Mouse (Mus musculus) brown adipose tissue, adult 24 weeks (tissue): ENCODE measurements at regions not wholly inside any gene's neighbourhood (a gene's known extent, or its start where the extent isn't known, plus 50 kb on each side); places are given as distances from the start of the nearest gene placed in this dataset.

ENCODE experiments used
- H3K27ac ChIP-seq: fragments of 200-500 bp; replicated peaks from 2 replicates; pipeline ENCODE4 v1.5.1; 2012; ENCODE audit warnings: low read depth, mild to moderate bottlenecking, low read length
- H3K4me1 ChIP-seq: fragments of 200-500 bp; 2 replicates; pipeline ENCODE4 v1.6.1; 2012; ENCODE audit warnings: low read length, mixed read lengths; ENCODE audit not compliant: control insufficient read depth, insufficient read depth, insufficient read length
- H3K4me3 ChIP-seq: fragments of 200-500 bp; 2 replicates; pipeline ENCODE4 v1.5.1; 2012; ENCODE audit warnings: low read depth, mild to moderate bottlenecking, low read length, moderate library complexity; ENCODE audit not compliant: insufficient read depth

DNA sequence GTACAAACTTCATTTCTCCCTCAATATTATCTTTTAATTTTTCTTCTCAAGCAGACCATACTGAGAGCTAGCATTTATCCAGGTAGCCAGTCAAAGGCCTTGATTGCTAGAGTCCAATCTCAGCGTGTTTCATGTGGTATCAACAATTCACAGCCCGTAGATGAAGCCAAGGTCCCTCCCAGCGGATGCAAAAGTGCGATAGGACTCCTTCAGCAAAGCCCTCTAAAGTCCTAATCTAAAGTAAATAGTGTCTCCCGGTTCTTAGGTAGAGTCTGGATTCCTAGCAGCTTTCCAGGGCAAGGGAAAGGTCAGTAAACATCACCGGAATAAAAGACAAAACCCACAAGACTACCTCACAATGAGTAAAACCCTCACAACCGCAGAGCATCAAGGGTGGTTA, 379.5 kb upstream of the Arglu1 start:
- Histone ChIP-seq H3K4me1 (no peaks in the 10 kb centered on the region; the same call in 1 of the 2 replicates), H3K4me3 (no peak overlapping the region)

GRCm38 (mm10) chr8:9067731-9068130, 377.4 kb upstream of the Arglu1 start:
- no peak overlapping the region for H3K27ac ChIP-seq
- no peaks in the 10 kb centered on the region; the same call in 1 of the 2 replicates for H3K4me1 ChIP-seq
- no peak overlapping the region for H3K4me3 ChIP-seq

More for the DNA sequence above, 379.5 kb upstream of the Arglu1 start:
- no peak overlapping the region for H3K27ac ChIP-seq

- H3K27ac ChIP-seq, result no peak overlapping the region
- H3K4me1 ChIP-seq, result no peaks in the 10 kb centered on the region
- no peak overlapping the region for H3K4me3 ChIP-seq
These were observed 369.8 kb upstream of the Arglu1 start for GRCm38 (mm10) chr8:9060166-9060565.

GRCm38 (mm10) chr8:9055416-9055819, 365.1 kb upstream of the Arglu1 start:
- no peak overlapping the region for H3K4me3 ChIP-seq
- H3K27ac ChIP-seq, result no peak overlapping the region
- H3K4me1 ChIP-seq, result no peaks in the 10 kb centered on the region

DNA sequence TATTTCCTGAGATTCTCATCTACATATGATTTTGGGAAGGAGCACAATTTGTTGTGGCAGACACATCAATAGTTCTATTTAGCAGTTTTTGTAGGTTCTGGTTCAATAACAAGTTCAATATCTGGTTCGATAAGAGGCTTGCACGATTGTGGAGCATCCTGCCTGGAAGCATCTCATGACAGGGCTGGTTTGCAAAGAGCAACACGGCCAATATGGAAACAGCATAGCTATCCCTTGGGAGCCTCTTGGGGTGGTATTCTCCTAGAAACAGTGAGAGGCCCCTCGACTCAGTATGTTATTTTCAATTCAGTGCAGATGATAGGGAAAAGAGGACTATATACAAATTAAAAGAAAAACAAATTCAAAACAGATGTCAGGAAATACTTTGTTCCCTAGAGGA, 364.5 kb upstream of the Arglu1 start:
- Histone ChIP-seq H3K4me1 (no peaks in the 10 kb centered on the region), H3K27ac (no peak overlapping the region), H3K4me3 (no peak overlapping the region)

DNA sequence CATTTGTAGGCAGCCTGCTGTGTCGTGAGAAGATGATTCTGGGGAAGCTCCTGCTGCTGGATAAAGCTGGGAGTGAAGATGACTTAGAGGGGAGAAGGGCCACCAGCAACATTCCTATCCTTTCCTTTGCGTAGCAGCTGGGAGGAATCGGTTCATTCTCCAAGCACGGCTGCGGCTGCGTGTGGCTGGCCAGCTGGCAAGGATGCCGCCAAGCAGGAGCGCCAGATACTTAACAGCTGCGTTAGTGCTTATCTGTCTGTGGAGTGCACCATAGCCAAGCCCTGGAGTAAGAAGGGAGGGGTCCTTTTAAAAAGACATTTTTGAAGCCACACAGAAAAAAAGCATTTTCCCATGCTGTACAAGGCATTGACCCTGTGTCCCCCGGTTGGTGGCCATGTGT, 361.4 kb upstream of the Arglu1 start:
- Histone ChIP-seq H3K27ac (no peak overlapping the region), H3K4me1 (no peaks in the 10 kb centered on the region), H3K4me3 (no peak overlapping the region)

DNA sequence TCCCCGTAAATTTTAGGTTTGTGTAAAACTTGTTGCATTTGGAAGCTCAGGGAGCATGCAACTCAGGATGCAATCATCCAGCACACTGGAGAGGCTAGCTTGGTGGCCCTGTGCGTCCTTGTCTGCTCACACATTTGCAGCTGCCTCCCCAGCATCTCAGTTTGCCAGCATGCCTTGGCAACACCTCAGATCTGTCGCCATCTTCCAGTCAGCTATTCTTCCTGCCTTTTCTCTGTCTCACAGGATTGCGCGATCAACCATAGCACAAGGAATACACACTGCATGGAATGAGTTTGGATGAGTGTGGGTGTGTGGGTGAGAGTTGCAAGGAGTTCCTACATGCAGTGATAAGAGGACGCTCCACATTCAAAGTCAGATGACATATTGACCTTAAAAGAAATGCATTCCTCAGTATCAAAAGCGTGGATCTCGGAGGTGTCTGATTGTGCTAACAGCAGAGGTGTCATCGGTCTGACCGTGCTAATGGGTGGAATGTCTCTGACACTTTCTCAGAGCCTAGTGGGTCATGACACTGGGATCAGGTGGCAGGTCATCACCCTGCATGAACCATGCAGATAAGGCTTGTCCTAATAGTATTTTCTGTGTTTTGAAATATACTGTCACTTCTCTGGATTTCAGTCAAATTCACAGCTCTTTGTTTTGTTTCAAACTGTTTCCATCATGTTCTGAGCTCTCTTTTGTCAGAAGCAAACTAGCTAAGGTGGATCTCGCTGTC, 360.6 kb upstream of the Arglu1 start:
- no peaks in the 10 kb centered on the region for H3K4me1 ChIP-seq
- no peak overlapping the region for H3K27ac ChIP-seq
- H3K4me3 ChIP-seq, result no peak overlapping the region

DNA sequence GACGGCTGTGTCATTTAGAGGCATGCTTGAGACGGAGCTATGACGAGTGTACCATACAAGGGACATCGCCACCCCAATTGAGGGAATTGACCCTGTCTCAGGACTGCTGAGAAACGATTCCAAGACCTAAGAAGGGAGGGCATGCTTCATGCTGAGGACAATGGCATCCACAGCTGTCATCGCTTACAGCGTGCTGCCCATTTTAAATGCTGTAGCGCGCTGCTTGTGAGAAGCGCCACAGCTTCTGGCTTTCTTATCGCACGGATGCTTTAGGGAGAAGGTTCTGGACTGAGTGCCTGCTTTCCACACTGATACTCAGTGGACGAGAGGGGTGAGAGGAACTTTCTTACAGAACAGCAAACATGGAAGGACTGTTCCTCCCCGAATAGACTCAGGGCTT, 357.8 kb upstream of the Arglu1 start:
- Histone ChIP-seq H3K4me3 (no peak overlapping the region), H3K27ac (no peak overlapping the region), H3K4me1 (no peaks in the 10 kb centered on the region)

- Histone ChIP-seq H3K27ac (no peak overlapping the region), H3K4me1 (no peaks in the 10 kb centered on the region), H3K4me3 (no peak overlapping the region)
These were observed 352.8 kb upstream of the Arglu1 start for GRCm38 (mm10) chr8:9042835-9043792.

- H3K27ac ChIP-seq, result no peak overlapping the region
- no peak overlapping the region for H3K4me3 ChIP-seq
- H3K4me1 ChIP-seq, result no peaks in the 10 kb centered on the region
These were observed 338.8 kb upstream of the Arglu1 start for GRCm38 (mm10) chr8:9029156-9029555.

DNA sequence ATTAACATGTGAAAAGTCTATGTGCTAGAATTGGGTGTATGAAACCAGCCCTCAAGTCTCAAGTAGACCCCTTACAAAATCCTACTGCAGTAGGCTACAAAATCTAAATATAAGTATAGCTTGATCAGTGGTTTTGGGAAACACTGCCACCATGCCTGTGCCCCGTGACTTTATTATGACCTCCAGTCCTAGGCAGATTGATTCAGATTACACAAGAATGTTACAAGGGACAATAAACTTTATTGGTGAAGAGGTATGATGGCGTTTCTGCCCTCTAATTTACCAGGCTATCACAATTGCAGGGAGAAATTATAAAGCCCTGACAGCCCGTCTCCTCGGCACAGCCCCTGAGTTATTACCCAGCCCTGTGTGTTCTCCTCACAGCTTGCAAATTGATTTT, 337.4 kb upstream of the Arglu1 start:
- H3K27ac ChIP-seq, result no peak overlapping the region
- no peaks in the 10 kb centered on the region for H3K4me1 ChIP-seq

DNA sequence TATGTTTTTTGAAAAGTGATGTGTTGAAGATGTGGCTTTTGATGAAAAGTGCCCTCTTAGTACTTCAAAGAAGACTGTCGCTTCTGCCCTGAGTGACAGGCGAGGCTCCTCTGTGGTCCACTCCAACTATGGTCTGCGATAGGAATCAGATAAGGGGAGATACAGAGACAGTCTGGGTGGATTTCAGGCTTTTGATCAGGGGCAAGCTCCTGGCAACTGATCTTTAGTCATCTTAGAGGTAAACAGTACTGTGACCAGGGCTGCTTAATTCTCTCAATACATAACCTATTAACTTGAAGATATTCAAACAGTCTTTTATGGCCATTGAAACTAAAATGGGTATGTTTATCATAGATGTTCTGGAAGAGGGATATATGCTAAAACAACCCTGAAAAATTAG, 335.6 kb upstream of the Arglu1 start:
- Histone ChIP-seq H3K4me1 (no peaks in the 10 kb centered on the region), H3K4me3 (no peak overlapping the region), H3K27ac (no peak overlapping the region)

More for the DNA sequence above, 337.4 kb upstream of the Arglu1 start:
- H3K4me3 ChIP-seq, result no peak overlapping the region

GRCm38 (mm10) chr8:9025378-9025777, 335.1 kb upstream of the Arglu1 start:
- H3K4me1 ChIP-seq, result no peaks in the 10 kb centered on the region
- H3K27ac ChIP-seq, result no peak overlapping the region
- no peak overlapping the region for H3K4me3 ChIP-seq

- H3K27ac ChIP-seq, result no peak overlapping the region
- no peaks in the 10 kb centered on the region for H3K4me1 ChIP-seq
- no peak overlapping the region for H3K4me3 ChIP-seq
These were observed 330.4 kb upstream of the Arglu1 start for GRCm38 (mm10) chr8:9020744-9021143.

DNA sequence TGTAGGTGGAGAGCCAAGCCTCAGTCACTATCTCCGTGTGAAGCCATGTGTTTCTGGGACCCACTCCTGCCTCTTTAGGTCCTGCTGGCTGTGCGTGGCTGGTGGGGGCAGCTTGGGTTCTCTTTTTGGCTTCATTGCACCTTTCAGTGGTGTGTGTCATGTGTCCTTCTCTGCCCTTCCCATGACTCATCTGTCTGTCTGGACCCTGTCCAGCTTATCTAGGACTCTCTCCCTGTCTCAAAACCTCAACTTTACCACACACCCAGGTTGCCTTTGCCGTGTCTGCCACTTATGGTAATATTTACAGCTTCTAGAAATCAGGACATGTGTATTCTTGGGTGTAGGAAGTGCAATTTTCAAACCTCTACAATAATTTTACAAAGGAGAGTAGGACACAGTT, 329.9 kb upstream of the Arglu1 start:
- H3K27ac ChIP-seq, result no peak overlapping the region
- H3K4me1 ChIP-seq, result no peaks in the 10 kb centered on the region
- no peak overlapping the region for H3K4me3 ChIP-seq
